Mouse (Mus musculus): ENCODE data around the gene Fndc1.

GRCm38 (mm10) chr17:7795584-7795983 is 31.5 kb downstream of the Fndc1 start:
- TF ChIP-seq POLR2A (IDR thresholded peaks at IDR 0.05; ENCODE audit: extremely low read depth, insufficient read depth, low read length) (no peak), CTCF (IDR thresholded peaks at IDR 0.05; ENCODE audit: low read depth, low read length) (no peak)

All from liver, adult 2 months (tissue).